Mouse (Mus musculus) thymus, postnatal 14 days (tissue): ENCODE measurements around the gene Fahd1.

ENCODE experiments used
- DNase-seq: peaks from one replicate; pipeline ENCODE4 v3.0.0; 2021

Fahd1 gene

DNA sequence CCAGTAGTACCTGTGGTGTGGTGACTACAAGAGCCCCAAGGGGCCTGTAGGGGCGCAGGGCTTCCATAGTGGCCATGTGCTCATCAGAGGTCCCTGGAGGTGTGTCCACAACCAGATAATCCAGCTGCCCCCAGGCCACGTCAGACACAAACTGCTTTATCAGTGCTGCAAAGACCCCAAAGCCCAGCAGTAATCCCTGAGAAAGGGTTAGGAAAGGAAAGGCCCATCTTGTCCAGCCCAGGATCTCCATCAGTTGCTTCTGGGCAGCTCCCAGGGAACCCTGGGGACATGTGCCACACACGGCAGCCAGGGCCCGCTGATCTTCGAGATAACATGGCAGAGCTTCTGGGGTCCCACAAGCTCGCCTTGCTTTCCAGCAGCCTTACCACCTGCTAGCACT is 34.2 kb upstream of the Fahd1 start:
- no peak for DNase-seq

DNA sequence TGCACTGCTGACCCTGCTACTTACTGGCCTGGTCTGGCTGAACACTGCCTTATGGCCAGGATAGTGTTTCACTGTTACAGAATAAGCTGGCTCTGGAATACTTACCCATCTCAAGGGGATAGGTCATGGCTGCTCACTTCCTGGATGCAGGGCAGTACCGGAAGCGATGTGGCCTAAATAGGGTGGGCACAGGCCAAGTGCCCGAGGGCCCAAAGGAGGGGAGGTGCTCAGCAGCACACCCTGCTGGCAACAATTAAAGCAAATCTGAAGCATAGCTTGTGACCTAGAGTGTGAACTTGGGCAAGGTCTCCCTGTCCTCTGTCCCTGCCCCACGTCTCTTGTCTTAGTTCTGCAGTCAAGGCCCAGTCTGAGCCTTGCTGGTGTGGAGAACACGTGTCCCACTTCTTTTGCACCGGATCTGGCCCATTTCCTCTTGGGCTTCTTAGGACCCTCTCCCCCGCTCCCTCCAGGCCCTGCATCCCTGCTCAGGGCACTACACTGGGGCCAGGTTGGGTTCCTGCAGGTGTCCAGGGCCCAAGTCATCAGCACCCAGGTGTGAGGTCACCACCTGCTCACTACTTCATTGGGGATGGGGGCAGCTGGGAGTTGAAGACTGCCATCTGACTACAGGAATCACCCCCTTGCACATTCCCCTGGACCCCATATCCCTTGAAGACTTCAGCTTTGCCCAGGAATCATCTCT is 31.7 kb upstream of the Fahd1 start:
- peak; percentile 54 for DNase-seq

DNA sequence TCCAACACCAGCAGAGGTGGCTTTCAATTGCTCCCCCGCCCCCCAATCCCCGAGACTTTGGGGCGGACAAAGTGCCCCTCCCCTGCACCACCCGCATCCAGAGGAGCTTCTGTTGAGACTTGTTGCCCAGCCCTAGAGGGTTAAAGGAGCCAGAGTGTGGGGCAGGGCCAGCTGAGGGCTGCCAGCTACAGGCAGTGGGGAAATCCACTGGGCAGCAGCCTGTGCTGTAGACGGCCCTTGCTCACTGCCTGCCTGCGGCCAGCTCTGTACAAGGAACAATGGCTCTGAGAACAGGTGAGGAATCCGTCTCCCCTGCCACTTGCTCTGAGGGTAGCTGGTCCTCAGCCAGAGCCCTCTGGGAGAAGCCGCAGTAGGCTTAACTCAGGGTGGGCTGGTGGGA is 28.4 kb upstream of the Fahd1 start:
- DNase-seq = no peak

DNA sequence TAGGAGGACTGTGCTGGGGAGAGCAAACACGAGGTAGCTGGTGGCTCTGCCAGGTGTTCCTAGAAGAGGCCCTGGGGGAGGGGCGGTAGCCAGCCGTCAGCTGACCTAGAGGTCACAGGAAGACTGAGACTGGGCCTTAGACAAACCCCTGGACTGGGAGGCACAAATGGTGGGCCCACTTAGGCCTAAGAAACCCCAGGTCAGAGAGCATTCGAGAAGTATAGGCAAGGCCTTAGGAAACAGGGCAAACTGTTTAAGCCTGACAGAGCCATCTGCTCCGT is 27.9 kb upstream of the Fahd1 start:
- peak; percentile 68 for DNase-seq

DNA sequence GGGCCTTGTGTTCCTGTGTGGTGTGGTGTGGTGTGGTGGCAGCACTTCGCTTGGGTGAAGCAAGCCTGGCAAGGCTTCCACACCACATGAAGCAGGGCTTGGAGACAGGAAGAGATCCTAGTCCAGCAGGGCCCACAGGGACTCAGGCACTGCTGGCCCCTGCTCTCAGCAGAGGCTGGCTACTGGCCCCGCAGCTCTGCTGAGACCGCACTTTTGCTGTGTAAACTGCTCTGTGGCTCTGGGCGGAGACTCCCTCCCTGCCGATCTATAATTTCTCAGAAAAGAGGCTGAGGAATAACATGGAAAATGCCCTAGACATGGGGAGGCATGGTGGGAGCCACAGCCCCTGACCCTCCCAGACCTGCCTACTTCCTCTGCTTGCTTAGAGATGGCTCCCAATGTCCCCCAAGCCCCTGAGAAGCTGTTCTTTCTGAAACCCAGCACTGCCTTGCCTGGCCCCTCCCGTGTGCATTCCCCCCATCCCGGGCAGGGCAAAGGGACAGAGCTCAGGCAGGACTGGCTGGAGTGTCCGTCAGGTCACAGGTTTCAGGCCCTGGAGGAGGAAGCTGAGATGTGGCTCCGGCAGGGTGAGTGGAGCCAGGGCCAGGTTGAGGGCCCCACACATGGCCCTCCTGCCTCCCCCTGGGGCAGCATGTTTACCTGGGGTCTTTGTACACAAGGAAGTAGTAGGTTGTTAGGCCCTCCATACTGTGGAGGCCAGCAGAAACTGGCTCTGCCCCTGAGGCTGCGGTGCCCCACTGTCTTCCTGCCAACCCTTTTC is 27.4 kb upstream of the Fahd1 start:
- DNase-seq = no peak

DNA sequence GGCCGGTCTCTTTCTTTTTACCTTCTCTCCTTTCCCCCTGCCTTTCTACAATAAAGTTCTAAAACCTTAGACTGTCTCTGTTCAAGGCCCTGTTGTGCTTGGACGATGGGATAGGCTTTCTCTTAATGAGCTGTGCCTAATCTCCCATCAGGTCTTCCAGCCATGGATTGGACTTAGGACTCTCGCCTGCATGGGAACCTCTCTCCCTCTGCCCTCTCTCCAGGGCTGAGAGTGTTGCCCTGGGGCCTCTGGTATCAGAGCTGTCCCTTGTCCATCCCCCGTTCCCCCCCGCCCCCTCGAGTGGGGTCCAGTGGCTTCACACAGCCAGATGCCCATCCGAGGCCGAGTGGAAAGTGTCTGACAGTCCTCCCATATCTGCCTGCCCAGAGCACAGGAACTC is 24.8 kb upstream of the Fahd1 start:
- DNase-seq = no peak

DNA sequence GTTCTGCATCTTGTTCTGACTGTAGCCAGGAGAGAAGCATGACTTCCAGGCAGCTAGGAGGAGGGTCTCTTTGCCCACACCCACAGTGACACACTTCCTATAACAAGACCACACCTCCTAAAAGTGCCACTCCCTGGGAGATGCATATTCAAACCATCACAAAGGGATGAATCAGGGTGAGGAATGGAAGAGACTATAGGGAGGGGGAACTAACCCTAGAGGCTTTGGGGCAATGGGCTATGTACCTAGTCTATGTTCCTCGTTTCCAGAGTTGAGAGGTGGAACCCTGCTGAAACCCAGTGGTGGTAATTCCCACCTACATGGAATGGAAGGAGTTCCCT is 24.2 kb upstream of the Fahd1 start:
- DNase-seq = no peak

DNA sequence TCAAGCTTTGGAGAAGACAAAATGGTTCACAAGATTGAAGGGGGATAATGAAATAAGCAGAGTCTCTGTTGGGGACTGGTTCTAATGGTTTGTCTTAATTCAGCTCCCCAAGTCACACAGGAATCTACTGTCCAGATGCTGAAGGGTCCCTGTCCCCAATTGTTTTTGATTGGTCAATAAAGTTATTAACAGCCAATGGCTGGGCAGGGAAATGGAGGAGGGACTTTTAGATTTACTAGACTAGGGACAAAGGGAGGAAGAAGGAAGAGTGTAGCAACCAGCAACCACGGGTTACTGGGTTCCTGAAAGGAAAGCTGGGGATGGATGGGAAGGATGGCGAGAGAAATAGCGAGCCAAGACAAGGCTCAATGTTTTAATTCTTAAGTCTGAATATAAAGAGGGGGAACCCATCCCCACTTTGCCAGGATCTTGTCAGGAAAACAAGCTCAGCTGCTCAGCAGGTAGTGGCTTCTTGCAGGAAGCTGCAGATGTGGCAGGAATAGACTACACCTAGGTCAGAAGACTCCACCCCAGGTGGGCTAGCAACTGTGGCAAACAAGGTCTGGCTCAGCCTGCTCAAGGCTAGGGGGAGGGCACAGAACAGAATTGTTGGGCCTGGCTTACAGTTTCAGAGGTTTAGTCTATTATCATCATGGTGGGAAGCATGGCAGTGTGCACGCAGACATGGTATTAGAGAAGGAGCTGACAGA is 23.7 kb upstream of the Fahd1 start:
- DNase-seq = no peak

DNA sequence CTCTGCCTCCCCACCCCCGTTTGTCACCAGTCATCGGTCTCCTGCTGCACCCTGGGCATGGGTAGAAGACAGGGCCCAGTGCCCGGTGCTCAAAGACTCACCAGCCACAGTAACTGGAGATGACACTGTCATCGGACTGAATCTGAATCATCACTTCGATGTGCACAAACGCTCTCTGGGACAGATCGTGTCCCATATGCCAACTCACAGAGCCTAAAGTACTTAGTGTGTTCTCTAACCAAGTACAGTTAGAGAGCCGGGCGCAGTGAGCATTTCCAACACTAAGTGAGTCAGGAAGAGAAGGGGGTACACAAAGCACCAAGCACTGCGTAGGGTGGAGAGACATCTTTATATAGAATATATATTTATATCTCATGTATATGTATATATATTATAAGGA is 17.8 kb upstream of the Fahd1 start:
- no peak for DNase-seq

DNA sequence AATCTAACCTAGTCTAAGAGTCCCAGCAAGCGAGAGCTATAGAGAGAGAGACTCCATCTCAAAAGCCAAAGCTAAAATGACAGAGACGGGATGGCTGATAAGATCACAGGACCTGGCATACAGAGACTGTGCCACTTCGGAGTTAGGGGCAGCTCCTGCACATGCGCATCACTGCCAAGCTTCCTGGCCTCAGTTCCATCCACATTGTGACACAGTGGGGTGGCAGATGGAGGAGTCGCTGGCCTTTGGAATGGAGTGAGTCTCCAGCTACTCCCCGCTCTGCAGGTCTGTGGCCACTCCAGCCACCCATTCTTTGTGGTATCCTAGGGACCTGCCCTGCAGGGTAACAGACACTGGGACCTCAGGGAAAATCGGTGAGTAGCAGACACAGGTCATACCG is 15.6 kb upstream of the Fahd1 start, which contains the start of gene Igfals:
Igfals (plus strand) TSS at position 222 of the 400 bp plus-strand sequence.
- DNase-seq = no peak

DNA sequence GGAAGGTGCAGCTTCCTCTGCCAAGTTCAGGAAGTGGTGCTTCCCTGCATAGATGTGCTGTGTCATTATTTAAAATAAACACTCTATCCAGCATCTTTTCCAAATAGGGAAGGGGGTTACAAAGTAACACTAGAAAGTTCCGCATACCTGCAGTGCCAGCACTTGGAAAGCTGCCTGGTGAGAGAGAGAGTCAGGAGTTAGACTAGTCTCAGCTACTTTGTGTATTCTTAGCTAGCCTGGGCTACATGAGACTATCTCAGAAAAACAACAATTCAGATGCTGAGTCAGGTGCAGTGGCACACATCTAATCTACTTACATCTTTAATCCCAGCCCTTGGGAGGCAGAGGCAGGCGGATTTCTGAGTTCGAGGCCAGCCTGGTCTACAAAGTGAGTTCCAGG is 11.6 kb upstream of the Fahd1 start:
- DNase-seq = no peak

DNA sequence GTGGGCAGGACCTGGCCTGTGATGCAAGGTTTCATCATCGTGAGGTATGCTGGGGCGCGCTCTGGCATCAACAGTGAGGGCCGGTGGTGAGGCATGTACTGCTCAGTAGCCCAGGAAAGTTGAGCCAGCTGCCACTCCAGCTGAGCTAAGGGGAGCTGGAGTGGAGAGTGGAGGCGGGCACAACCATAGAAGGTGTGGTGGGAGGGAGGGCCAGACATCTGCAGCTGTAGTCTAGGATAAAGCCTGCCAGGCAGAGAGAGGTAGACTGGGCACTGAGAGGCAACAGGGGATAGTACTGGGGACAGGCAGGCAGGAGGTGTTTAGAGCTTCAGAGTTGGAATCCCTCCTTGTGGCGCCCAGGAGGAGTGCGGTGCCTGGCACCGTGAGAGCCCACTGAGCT is 9.9 kb upstream of the Fahd1 start:
- DNase-seq = no peak

DNA sequence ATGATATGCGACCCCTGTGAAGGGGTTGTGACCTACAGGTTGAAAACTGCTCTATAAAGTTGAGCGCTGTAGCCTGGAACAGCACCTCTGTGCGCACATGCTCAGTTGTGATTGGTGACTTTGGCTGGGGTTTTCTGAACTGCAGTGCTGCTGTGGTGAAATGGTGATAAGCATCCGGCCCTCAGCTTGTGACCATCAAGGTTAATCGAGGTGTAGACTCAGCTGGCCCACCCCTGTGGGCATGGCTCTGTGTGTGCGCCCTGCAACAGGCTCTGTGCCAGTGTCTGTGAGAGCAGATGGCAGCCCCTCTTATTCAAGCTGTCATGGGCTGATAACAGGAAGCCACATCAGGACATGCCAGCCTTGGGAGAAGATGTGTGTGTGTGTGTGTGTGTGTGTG is 8.8 kb upstream of the Fahd1 start:
- DNase-seq = no peak

DNA sequence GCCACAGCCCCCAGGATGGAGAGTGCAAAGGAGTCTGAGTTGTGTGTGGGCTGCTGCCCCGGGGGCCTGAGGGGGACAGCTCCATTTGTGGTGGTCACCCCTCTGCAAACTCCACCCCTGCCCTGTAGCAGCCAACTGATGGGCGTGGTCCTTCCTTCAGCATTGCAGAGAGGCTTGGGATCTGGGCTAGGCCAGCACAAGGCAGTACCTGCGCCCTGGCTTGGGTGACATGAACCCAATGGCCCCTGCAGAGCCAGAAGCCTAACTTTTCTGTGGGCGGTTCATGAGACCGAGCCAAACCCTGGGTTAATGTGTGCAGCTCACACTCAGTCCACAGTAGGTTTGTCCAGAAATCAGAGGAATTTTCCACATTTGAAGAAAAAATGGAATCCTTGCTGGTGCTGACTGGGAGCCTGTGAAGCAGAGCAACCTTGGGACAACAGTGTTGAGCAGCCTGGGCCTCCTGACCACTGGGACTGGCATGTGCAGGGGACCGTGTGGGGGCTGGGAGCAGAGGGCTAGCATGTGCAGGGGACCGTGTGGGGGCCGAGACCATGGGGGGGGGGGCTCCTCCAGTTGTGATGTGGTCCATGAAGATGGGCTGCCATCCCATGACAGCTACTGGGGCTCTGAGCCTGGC is 7.8 kb upstream of the Fahd1 start:
- no peak for DNase-seq

DNA sequence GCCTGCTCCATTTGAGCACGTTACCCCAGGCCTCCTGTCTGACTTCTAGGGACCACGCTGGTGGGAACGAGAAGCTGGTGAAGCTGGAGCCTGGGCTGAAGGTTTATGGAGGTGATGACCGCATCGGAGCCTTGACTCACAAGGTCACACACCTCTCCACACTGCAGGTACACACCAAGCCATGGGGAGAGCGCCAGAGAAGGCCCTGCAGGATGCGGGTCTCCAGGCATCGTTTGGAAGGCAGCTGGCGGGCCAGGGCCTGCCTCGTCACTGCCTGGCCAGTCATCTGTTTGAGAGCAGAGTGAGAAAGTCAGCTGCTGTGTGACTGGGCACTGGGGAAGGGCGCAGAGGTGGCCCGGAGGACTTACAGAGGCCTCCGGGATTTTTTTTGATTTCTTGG is 6.4 kb upstream of the Fahd1 start:
- DNase-seq = no peak

DNA sequence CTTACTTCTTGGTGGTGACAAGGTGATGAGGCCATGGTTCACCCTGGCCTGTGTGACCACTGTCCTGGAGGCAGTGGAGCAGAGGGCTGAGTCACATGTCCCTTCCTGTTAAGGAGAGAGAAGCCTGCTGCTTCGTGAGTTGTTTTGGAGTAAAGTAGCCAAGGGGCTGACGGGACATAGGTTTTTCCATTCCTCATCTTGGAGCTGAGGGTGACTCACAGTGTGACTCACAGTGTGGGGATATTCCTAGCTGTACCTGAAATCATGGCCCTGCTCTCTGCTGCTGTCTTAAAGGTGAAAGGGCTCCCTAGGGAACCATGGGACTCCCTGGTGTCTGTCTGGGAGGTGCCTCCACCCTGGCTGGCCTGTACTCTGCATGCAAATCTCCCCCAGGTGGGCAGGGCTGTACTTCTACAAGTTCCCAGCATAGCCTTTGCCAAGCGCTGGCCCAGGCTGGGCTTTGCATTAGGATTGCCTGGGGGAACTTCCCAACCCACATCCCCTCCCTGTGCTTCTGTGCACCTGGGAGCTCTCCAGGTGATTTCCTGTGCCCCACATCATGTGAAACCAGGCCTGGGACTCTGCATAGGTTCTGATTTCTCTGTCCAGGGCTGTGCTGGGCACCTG is 5.8 kb upstream of the Fahd1 start:
- no peak for DNase-seq

DNA sequence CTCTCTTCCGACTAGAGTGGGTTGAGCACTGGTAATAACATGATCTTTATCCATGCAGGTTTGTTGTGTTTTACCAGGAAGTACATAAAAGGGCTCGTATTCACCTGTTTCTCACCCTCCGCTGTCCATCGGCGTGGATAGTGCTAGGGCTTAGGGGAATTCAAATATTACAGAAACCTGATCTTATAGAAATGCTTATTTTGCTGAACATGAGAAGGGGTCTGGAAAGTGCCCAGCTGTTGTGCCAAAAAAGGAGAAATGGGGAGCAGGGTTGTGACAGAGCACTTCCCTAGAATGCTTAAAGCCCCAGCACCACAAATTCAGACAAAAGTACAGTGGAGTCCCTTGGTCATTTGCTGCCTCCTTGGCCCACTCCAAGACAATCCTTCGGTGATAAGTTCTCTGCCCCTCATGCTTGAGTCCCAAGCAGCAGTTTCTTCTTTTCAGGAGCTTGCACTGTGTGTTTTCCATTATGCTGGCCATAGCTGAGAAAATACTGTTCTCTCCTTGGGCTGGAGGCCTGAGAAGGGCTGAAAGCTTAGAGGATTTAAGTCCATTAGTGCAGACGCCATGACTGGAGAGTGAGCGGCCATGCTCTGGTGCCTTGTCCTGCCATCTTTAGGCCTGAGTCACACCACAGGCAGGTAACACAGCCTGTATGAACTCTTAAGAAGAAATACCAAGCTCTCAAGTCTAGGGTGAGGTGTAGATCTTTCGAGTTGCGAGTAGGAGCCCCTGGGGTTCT is 1.4 kb upstream of the Fahd1 start:
- DNase-seq = no peak

DNA sequence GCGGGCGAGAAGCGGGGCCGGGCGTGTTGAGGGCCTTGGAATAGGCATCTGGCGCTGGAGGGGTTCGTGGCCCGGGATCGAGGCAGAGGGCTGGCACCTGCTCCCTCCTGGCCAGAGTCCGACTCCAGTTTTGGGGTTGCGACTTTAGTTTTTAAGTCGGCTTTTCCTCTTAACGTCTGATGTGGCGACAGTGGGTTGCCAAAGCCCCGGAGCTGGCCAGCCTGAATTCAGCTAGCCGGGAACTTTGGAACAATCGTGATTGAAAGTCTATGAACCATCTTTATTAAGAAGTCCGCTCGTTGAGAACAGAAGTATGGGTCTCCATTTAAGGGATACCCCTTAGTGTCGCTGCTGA is 586 bp upstream of the Fahd1 start:
- DNase-seq = no peak

DNA sequence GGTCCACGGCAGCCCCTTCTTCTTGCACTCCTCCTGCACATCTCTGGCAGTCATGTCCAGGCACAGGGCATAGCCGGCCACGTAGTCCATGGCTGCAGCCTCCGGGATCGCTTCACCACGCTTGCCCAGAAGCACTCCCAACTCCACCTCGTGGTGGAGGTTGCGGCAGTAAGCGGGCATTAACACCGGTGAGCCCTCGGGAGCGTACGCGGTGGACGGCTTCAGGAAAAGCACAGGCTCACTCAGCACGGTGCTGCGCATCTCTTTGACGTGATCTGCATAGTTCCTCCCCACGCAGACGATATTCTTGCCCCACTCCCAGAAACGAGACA is 465 bp downstream of the Fahd1 start:
- no peak for DNase-seq

DNA sequence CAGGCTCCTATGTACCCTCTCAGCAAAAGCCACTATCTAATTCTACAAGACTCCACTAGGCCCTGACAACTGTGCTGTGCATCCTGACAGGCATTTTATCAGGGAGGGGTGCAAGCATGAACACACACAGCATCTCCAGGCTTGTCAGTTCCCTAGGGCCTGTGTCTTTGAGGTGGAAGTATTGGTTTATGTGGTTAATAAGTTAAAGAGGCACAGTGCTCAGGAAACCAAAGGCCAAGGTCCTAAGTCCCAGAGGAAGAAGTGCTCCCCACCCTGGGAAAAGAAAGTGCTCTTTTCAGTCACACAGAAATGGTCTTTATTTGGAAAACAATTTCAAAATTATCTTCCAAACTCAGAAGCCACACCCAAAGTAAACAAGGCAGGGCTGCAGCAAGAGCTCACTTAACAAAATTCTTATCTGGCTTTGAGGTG is 1.5 kb downstream of the Fahd1 start:
- no peak for DNase-seq

DNA sequence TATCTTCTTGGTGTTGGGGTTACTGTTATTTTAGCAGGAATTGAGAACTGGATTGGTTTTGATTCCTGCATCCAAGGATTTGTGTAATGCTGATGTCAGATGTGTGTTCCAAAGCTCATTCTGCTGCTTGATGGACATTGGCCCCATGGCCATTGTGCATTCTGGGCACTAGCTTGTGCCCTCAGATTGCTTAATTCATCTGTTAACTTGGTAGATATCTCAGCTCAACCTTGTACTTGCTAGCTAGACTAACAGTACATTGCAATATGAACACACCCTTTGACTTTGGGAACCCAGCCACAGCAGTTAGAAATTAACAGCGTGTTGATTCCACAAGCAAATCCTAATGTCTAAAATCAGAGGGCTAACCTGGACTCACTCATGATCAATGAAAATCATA is 2.8 kb downstream of the Fahd1 start:
- no peak for DNase-seq

DNA sequence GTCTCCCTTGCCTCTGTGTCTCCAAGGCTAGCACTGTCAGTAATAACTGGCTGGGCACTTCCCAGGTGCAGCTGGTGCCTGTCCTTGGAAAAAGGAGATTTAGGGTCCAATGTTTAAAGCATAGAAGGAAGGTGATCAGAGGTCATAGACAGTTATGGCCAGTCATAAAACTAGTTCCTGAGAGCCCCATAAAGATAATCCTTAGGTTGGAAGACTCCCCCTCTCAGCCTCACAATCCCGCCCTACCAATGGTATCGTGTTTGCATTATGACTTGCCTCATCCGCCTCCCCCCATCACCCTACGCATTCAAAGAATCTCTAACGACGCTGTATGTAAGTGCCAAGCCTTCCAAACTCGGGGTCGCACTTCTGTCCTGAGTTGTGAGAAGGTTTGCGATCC is 5.6 kb downstream of the Fahd1 start:
- DNase-seq = no peak

DNA sequence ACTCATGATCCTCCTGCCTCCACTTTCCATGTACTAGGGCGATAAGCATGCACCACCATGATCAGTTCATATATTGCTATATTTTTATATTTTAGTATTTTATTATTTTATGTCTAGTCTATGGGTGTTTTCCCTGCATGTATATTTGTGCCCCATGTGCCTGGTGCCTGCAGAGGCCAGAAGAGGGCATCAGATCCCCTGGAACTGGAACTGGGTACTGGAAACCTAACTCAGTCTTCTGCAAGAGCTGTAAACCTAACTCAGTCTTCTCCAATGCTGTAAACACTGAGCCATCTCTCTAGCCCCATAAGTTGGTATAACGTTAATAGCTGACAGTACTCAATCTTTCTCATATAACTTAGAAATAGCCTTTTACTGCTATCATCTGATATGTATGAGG is 7.5 kb downstream of the Fahd1 start:
- peak; percentile 21 for DNase-seq
